Mouse (Mus musculus) bone marrow, adult 2 months (tissue): ENCODE results near the gene Ing5.

Experiments used
- CTCF ChIP-seq: fragments of 200-500 bp; IDR thresholded peaks from 2 replicates; pipeline ENCODE4 v1.5.1; 2011; ENCODE audit warnings: low read length, control low read depth; ENCODE audit not compliant: control insufficient read depth, insufficient read depth
- POLR2A ChIP-seq: fragments of 200-500 bp; IDR thresholded peaks from 2 replicates; pipeline ENCODE4 v1.6.1; 2011; ENCODE audit warnings: low read depth, mild to moderate bottlenecking, control low read depth, low read length, borderline replicate concordance; ENCODE audit not compliant: control insufficient read depth

DNA sequence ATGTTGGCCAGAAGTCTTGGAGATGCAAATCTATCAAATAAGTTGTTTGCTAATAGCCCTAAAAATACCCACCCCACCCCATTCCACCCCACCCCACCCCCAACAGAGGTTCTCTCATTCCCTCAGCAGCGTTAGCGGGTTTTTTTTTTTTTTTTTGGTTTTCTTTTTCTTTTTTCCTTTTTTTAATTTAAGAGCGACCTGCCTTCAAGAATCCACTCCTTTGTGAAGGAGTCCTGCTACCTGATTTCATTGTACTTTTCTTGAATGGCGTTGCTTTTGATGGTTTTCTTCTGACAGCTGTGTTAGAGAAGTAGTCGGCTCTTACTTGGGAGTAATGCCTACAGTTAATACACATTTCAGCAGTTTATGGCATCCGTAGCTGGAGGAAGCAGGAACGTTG is 48.1 kb upstream of the Ing5 start:
- TF ChIP-seq CTCF (no peak), POLR2A (no peak)
